Mouse (Mus musculus) neural tube, embryonic 10.5 days (tissue): ENCODE results near the gene Spag5.
A peak's percentile ranks its signal among the peaks of the same experiment; 100 is the strongest.

Experiments
- DNase-seq: peaks from one replicate; pipeline ENCODE4 v3.0.0-alpha.2; 2017; ENCODE audit warnings: low spot score; ENCODE audit errors: extremely low spot score

The Spag5 gene

GRCm38 (mm10) chr11:78322860-78323259 is 21.5 kb downstream of the Spag5 start, which contains the start of gene Aldoc:
Gene Aldoc, plus strand, starts transcription at chr11:78322968.
- DNase-seq: peak; percentile 33

- no peak for DNase-seq
Measured at GRCm38 (mm10) chr11:78324000-78324785, 22.9 kb downstream of the Spag5 start.

- DNase-seq: no peak
Measured at GRCm38 (mm10) chr11:78324965-78325364, 23.6 kb downstream of the Spag5 start.

GRCm38 (mm10) chr11:78327215-78327614 is 25.9 kb downstream of the Spag5 start:
- no peak for DNase-seq

- peak; percentile 93 for DNase-seq
Measured at GRCm38 (mm10) chr11:78327634-78328511, 26.5 kb downstream of the Spag5 start, which contains the start of gene Pigs. Gene Pigs, plus strand, starts transcription at chr11:78328415.

GRCm38 (mm10) chr11:78328512-78329056 is 27.3 kb downstream of the Spag5 start:
- DNase-seq: no peak

- no peak for DNase-seq
Measured at GRCm38 (mm10) chr11:78332676-78333075, 31.3 kb downstream of the Spag5 start.

- no peak for DNase-seq
Measured at GRCm38 (mm10) chr11:78333992-78334391, 32.7 kb downstream of the Spag5 start.

GRCm38 (mm10) chr11:78337040-78337439 is 35.7 kb downstream of the Spag5 start:
- DNase-seq: no peak

GRCm38 (mm10) chr11:78341702-78342101 is 40.4 kb downstream of the Spag5 start:
- DNase-seq: no peak

GRCm38 (mm10) chr11:78343381-78344327 is 42.3 kb downstream of the Spag5 start, which contains the start of gene Unc119:
Gene Unc119, plus strand, starts transcription at chr11:78343482.
- peak; percentile 83 for DNase-seq

- no peak for DNase-seq
Measured at GRCm38 (mm10) chr11:78344328-78344889, 43.1 kb downstream of the Spag5 start.

GRCm38 (mm10) chr11:78344890-78345715 is 43.8 kb downstream of the Spag5 start:
- no peak for DNase-seq

GRCm38 (mm10) chr11:78345801-78346200 is 44.5 kb downstream of the Spag5 start:
- DNase-seq: no peak

- DNase-seq: no peak
Measured at GRCm38 (mm10) chr11:78346326-78347069, 45.2 kb downstream of the Spag5 start.

- peak; percentile 74 for DNase-seq
Measured at GRCm38 (mm10) chr11:78347070-78347754, 45.9 kb downstream of the Spag5 start.

- no peak for DNase-seq
Measured at GRCm38 (mm10) chr11:78347908-78348307, 46.6 kb downstream of the Spag5 start.

- DNase-seq: no peak
Measured at GRCm38 (mm10) chr11:78348474-78348873, 47.1 kb downstream of the Spag5 start.
